Mouse (Mus musculus): ENCODE data around the gene Esr2.

The Esr2 gene

DNA sequence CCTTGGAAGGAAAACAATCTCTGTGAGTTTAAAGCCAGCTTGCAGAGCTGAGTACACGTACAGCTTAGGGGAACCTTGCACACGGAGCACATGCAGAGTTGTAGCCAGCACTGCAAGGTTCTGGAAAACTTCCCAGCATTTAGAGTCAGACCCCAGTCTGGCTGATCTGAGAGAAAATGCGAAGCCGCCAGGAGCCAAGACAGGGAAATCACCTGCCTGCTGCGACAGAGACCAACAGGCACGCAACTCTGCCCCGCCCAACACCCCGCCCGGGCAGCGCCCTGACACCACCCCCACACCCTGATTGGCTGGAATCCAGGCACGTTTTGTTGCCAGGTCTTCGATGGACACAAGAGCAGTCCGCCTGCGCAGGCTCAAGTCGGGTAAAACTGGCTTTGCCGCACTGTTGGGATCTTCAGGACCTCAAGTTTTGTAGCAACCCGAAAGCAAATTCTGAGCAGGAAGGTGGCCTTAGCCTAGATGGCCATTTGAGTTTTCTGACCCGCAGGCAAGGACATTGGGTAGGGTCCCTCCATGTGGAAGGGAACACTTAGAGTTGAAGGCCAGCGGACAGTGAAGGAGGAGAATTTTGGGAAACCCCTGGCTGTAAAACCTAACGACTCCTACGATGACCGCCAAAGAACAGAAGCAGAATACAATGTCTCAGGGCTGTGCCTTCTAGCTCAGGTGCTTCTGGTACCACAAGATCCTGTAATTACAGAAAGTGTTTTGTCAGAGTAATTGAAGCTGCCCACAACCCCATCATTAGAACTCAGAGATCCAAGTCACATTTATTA lies 19.1 kb upstream of the Esr2 start:
- peaks cover 23% of the 10 kb centered on the region for H3K27me3 ChIP-seq (ENCODE audit: insufficient read depth, low read length)
- H3K36me3 ChIP-seq (ENCODE audit: insufficient read depth, low read length) = no peaks in the 10 kb centered on the region
- H3K4me1 ChIP-seq (replicated peaks; ENCODE audit: low read depth, low read length) = peaks cover 31% of the 10 kb centered on the region
- H3K9me3 ChIP-seq (ENCODE audit: low read length) = no peaks in the 10 kb centered on the region
- H3K4me3 ChIP-seq (replicated peaks; ENCODE audit: low read length) = peak overlapping the region; percentile 73
- no peak for TF ChIP-seq NANOG (IDR thresholded peaks at IDR 0.05; ENCODE audit: borderline replicate concordance, low read length)
- TF ChIP-seq POU5F1 (IDR thresholded peaks at IDR 0.05; ENCODE audit: borderline replicate concordance, low read length) = no peak
- TF ChIP-seq CTCF (conservative IDR thresholded peaks at IDR 0.05; ENCODE audit: low read length) = no peak

DNA sequence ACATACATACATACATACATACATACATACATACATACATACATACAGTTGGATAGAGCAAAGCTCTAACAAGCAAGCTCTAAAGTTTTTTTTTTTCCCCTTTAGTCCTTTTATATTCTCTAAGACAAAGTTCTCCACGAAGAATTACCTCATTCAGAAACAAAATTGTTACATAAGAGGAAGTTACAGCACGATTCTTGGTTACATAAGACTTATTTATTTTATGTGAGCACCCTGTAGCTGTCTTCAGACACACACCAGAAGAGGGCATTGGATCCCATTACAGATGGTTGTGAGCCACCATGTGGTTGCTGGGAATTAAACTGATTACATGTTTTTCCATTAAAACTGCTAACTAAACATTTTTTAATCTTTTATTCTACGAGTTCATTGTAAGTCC lies 17.5 kb upstream of the Esr2 start:
- Histone ChIP-seq H3K4me3 (replicated peaks; ENCODE audit: low read length) (no peak overlapping the region), H3K27me3 (ENCODE audit: insufficient read depth, low read length) (peaks cover 23% of the 10 kb centered on the region), H3K36me3 (ENCODE audit: insufficient read depth, low read length) (no peaks in the 10 kb centered on the region), H3K4me1 (replicated peaks; ENCODE audit: low read depth, low read length) (peaks cover 22% of the 10 kb centered on the region), H3K9me3 (ENCODE audit: low read length) (no peaks in the 10 kb centered on the region)
- TF ChIP-seq NANOG (IDR thresholded peaks at IDR 0.05; ENCODE audit: borderline replicate concordance, low read length) = no peak
- TF ChIP-seq CTCF (conservative IDR thresholded peaks at IDR 0.05; ENCODE audit: low read length) = no peak
- TF ChIP-seq POU5F1 (IDR thresholded peaks at IDR 0.05; ENCODE audit: borderline replicate concordance, low read length) = no peak

DNA sequence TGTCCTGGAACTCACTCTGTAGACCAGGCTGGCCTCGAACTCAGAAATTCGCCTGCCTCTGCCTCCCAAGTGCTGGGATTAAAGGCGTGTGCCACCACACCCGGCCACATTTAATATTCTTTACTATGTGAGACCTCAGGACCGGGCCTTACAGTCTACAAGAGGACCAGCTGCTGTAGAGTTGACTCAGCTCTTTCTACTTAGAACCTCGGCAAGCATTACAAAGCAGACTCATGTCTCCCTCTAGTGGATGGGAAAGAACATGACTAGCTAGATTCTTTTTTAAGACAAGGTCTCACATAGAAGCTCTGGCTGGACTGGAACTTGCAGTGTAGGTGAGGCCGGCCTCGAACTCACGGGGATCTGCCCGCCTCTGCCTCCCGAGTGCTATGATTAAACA lies 13.9 kb upstream of the Esr2 start:
- H3K4me3 ChIP-seq (replicated peaks; ENCODE audit: low read length) = no peak overlapping the region
- H3K9me3 ChIP-seq (ENCODE audit: low read length) = no peaks in the 10 kb centered on the region
- H3K36me3 ChIP-seq (ENCODE audit: insufficient read depth, low read length) = no peaks in the 10 kb centered on the region
- peaks cover 15% of the 10 kb centered on the region for H3K27me3 ChIP-seq (ENCODE audit: insufficient read depth, low read length)
- peaks cover 22% of the 10 kb centered on the region for H3K4me1 ChIP-seq (replicated peaks; ENCODE audit: low read depth, low read length)
- no peak for TF ChIP-seq NANOG (IDR thresholded peaks at IDR 0.05; ENCODE audit: borderline replicate concordance, low read length)
- TF ChIP-seq CTCF (conservative IDR thresholded peaks at IDR 0.05; ENCODE audit: low read length) = peak; percentile 61

DNA sequence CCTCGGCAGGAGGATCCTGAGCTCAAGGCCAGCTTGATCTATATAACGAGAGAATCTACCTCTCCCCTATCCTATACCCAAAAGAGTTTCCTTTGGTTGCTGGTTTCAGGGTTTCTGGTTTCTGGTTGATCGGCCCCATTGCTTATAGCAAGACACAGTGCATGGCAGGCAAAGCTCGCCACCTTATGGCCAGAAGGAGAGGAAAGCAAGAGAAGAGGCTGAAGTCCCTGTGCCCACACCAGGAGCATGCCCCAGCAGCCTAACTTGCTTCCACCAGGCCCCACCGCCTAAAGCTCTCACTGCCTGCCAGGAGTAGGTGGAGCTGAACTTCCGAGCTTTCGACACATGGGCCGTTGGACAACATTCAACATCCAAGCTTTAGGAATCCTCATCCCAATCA lies 10.8 kb upstream of the Esr2 start:
- Histone ChIP-seq H3K9me3 (ENCODE audit: low read length) (no peaks in the 10 kb centered on the region), H3K36me3 (ENCODE audit: insufficient read depth, low read length) (no peaks in the 10 kb centered on the region), H3K4me3 (replicated peaks; ENCODE audit: low read length) (0 out of 2 replicates have a peak overlapping the region, but pooled peaks have one; percentile 3), H3K27me3 (ENCODE audit: insufficient read depth, low read length) (peaks cover 5% of the 10 kb centered on the region; the same call in 1 of the 2 replicates), H3K4me1 (replicated peaks; ENCODE audit: low read depth, low read length) (peaks cover 13% of the 10 kb centered on the region)
- TF ChIP-seq POU5F1 (IDR thresholded peaks at IDR 0.05; ENCODE audit: borderline replicate concordance, low read length) = no peak
- TF ChIP-seq CTCF (conservative IDR thresholded peaks at IDR 0.05; ENCODE audit: low read length) = peak; percentile 21
- TF ChIP-seq NANOG (IDR thresholded peaks at IDR 0.05; ENCODE audit: borderline replicate concordance, low read length) = no peak

DNA sequence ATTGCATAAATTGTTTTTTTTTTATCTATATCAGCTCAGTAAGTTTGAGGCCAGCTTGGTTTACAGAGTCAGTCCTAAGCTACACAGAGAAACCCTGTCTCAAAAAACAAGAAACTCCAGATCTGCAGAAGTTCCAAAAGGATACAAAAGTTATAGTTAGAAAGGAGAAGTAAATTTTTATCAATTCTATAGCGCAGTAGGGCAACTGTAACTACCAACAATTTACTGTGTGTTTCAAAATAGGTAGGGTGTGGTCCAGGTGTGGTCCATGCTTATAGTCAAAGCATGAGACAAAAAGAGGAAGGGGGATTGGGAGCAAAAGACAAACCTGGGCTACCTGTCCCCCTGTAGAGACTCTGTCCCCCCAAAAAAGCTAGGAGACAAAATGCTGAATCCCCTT lies 9.4 kb upstream of the Esr2 start:
- Histone ChIP-seq H3K27me3 (ENCODE audit: insufficient read depth, low read length) (peaks cover 14% of the 10 kb centered on the region), H3K4me3 (replicated peaks; ENCODE audit: low read length) (no peak overlapping the region), H3K4me1 (replicated peaks; ENCODE audit: low read depth, low read length) (peaks cover 16% of the 10 kb centered on the region), H3K9me3 (ENCODE audit: low read length) (no peaks in the 10 kb centered on the region), H3K36me3 (ENCODE audit: insufficient read depth, low read length) (no peaks in the 10 kb centered on the region)
- TF ChIP-seq POU5F1 (IDR thresholded peaks at IDR 0.05; ENCODE audit: borderline replicate concordance, low read length) = no peak

DNA sequence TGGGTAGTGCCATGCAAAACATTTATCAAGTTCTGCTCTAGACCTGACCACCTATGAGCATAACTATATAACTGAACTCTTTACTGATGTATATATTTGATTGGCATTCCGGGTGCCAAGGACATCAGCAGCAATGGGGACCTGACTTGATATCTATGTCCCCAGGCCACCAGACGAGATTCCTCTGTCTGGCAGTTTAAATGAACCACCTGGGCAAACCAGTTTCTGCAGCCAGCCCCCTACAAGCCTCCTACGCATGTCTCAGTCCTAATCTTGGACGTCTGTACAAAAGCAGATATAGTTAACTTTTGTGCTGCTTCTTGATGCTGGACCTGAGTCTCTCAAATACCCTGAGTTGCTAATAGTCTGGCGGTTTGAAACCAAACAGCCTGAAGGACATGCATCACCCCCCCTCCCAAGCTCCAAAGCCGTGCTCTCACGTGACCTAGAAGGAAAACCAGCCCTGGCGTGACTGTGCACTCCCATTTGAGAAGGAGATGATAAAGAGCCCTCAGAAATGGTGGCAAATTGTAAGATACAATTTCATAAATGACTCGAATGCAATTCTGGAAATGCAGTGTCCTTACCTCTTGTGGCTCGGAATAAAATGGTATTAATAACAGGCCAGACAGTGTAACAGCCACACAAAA lies 8.2 kb upstream of the Esr2 start:
- Histone ChIP-seq H3K4me3 (replicated peaks; ENCODE audit: low read length) (no peak overlapping the region), H3K9me3 (ENCODE audit: low read length) (no peaks in the 10 kb centered on the region), H3K4me1 (replicated peaks; ENCODE audit: low read depth, low read length) (peaks cover 16% of the 10 kb centered on the region), H3K27me3 (ENCODE audit: insufficient read depth, low read length) (peaks cover 15% of the 10 kb centered on the region), H3K36me3 (ENCODE audit: insufficient read depth, low read length) (no peaks in the 10 kb centered on the region)
- TF ChIP-seq POU5F1 (IDR thresholded peaks at IDR 0.05; ENCODE audit: borderline replicate concordance, low read length) (no peak), NANOG (IDR thresholded peaks at IDR 0.05; ENCODE audit: borderline replicate concordance, low read length) (no peak), CTCF (conservative IDR thresholded peaks at IDR 0.05; ENCODE audit: low read length) (no peak)

DNA sequence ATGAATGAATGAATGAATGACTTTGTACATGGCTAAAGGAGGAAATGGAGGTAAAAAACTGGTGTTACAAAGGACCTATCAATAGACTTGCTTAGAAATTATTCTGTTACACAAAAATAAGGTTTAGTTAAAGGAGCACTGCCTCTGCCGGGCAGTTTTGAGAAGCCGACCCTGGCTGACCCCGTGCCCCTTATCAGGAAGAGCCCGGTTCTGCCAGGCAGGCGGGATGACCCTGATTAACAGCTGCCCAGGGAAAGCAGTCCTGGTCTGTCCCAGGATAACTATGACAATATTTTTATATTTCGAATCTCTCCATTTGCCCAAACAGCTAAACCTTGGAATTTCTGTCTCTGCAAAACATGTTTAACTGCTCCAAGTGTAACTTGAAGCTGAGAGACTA lies 7.2 kb upstream of the Esr2 start:
- no peaks in the 10 kb centered on the region for H3K9me3 ChIP-seq (ENCODE audit: low read length)
- H3K27me3 ChIP-seq (ENCODE audit: insufficient read depth, low read length) = peaks cover 15% of the 10 kb centered on the region
- TF ChIP-seq NANOG (IDR thresholded peaks at IDR 0.05; ENCODE audit: borderline replicate concordance, low read length) = no peak
- no peak for TF ChIP-seq POU5F1 (IDR thresholded peaks at IDR 0.05; ENCODE audit: borderline replicate concordance, low read length)
- TF ChIP-seq CTCF (conservative IDR thresholded peaks at IDR 0.05; ENCODE audit: low read length) = no peak
- no peak overlapping the region for H3K4me3 ChIP-seq (replicated peaks; ENCODE audit: low read length)
- H3K4me1 ChIP-seq (replicated peaks; ENCODE audit: low read depth, low read length) = peaks cover 16% of the 10 kb centered on the region
- no peaks in the 10 kb centered on the region for H3K36me3 ChIP-seq (ENCODE audit: insufficient read depth, low read length)

DNA sequence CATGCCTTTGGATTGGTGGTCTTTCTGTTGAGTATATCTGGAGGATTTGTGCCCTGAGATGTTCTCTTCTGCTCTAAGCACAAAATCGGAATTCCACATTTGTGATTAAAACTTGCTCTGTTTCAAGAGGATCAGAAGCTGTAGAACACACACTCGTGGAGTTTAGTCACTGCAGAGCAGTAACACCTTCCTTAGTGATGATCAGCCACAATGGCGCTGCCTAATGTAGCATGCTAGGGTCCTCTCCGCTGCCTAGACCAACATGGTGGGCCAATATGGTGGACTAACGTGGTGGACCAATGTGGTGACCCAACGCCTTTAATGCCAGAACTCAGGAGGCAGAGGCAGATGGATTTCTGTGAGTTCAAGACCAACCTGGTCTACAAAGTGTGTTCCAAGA lies 5.8 kb upstream of the Esr2 start:
- Histone ChIP-seq H3K9me3 (ENCODE audit: low read length) (no peaks in the 10 kb centered on the region), H3K27me3 (ENCODE audit: insufficient read depth, low read length) (peaks cover 15% of the 10 kb centered on the region), H3K4me3 (replicated peaks; ENCODE audit: low read length) (no peak overlapping the region), H3K36me3 (ENCODE audit: insufficient read depth, low read length) (no peaks in the 10 kb centered on the region), H3K4me1 (replicated peaks; ENCODE audit: low read depth, low read length) (peaks cover 7% of the 10 kb centered on the region)
- TF ChIP-seq POU5F1 (IDR thresholded peaks at IDR 0.05; ENCODE audit: borderline replicate concordance, low read length) (no peak), CTCF (conservative IDR thresholded peaks at IDR 0.05; ENCODE audit: low read length) (no peak), NANOG (IDR thresholded peaks at IDR 0.05; ENCODE audit: borderline replicate concordance, low read length) (no peak)

Data from E14TG2a.4 (cell line).